Comparison of ENCODE assay signal across 11 mouse cellular contexts in genomic region chr5:119944371-119944770, GRCm38 (mm10).
"Had no signal": no experiment of that assay in that cellular context is flagged by ENCODE, and none has a peak within 500 bp of the region (broad histone marks: within the 10 kb centered on the region; RNA-seq: fewer than 3 reads in every experiment).

No protein-coding gene starts in this region.

- ATAC-seq: midbrain, embryonic 13.5 days had no signal

- DNase-seq: kidney, adult 18-20 months; kidney, postnatal 10 days; kidney, postnatal 4 days; left cerebral cortex, postnatal 4 days; lung, adult 18-20 months; thymus, postnatal 4 days had no signal

- H3K9ac ChIP-seq: liver, embryonic 14.5 days; midbrain, embryonic 13.5 days; neural tube, embryonic 12.5 days had no signal

- H3K27ac ChIP-seq: layer of hippocampus, adult 2 months; liver, embryonic 14.5 days; midbrain, embryonic 13.5 days; neural tube, embryonic 12.5 days; stomach, postnatal 0 days had no signal

- H3K27me3 ChIP-seq: midbrain, embryonic 13.5 days; neural tube, embryonic 12.5 days had no signal

- H3K4me3 ChIP-seq: layer of hippocampus, adult 2 months; midbrain, embryonic 13.5 days; neural tube, embryonic 12.5 days had no signal

- H3K4me1 ChIP-seq: midbrain, embryonic 13.5 days; neural tube, embryonic 12.5 days had no signal

- H3K9me3 ChIP-seq: midbrain, embryonic 13.5 days; neural tube, embryonic 12.5 days had no signal

- H3K4me2 ChIP-seq: midbrain, embryonic 13.5 days; neural tube, embryonic 12.5 days had no signal

- H3K36me3 ChIP-seq: midbrain, embryonic 13.5 days; neural tube, embryonic 12.5 days had no signal
